Mouse (Mus musculus) bone marrow, adult 2 months (tissue): ENCODE measurements at regions not wholly inside any gene's neighbourhood (a gene's known extent, or its start where the extent isn't known, plus 50 kb on each side); places are given as distances from the start of the nearest gene placed in this dataset.

Experiments used
- H3K27ac ChIP-seq: fragments of 200-500 bp; 2 replicates; pipeline ENCODE4 v1.5.1; 2012; ENCODE audit warnings: low read depth, mild to moderate bottlenecking, control low read depth, inconsistent platforms, low read length; ENCODE audit not compliant: control insufficient read depth, poor library complexity, insufficient read depth
- H3K4me1 ChIP-seq: fragments of 200-500 bp; 2 replicates; pipeline ENCODE4 v1.6.1; 2011; ENCODE audit warnings: low read length; ENCODE audit not compliant: control insufficient read depth, insufficient read depth
- H3K4me3 ChIP-seq: fragments of 200-500 bp; replicated peaks from 2 replicates; pipeline ENCODE3; 2011; ENCODE audit warnings: mild to moderate bottlenecking, low read depth, low read length, control low read depth; ENCODE audit not compliant: control insufficient read depth
- CTCF ChIP-seq: fragments of 200-500 bp; IDR thresholded peaks from 2 replicates; pipeline ENCODE4 v1.5.1; 2011; ENCODE audit warnings: low read length, control low read depth; ENCODE audit not compliant: control insufficient read depth, insufficient read depth
- POLR2A ChIP-seq: fragments of 200-500 bp; IDR thresholded peaks from 2 replicates; pipeline ENCODE4 v1.6.1; 2011; ENCODE audit warnings: low read depth, mild to moderate bottlenecking, control low read depth, low read length, borderline replicate concordance; ENCODE audit not compliant: control insufficient read depth
- WGBS: fragments of 180-500 bp; shearing (Covaris S2); methylation state at CpG from one replicate; pipeline ENCODE4 v1.1.7; 2018; 5-methylcytosine and 5-hydroxymethylcytosine counted together

DNA sequence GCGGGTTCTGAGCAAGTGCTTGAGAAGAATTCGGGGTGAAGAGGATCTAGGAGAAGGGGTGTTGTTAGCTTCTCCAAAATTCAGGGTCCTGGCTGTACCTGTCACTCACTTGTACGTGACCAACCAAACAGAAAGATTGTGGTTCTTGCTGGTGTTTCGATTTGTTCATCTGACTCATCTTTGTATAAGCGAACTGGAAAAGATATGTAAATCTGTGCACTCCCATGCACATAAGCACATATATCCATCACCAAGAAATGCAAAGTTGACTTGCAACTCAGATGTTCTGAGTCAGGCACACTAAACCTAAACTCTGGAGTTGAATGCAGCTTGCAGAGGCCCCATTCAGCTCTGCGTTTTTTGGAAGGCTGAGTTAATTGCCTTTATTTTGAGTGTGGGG is 107.4 kb downstream of the Spata18 start:
- Histone ChIP-seq H3K4me1 (no peaks in the 10 kb centered on the region), H3K27ac (no peak overlapping the region), H3K4me3 (no peak overlapping the region)
- WGBS: 70% methylated on average over 6 of the region's 6 CpGs
- no peak for TF ChIP-seq CTCF
- no peak for TF ChIP-seq POLR2A

DNA sequence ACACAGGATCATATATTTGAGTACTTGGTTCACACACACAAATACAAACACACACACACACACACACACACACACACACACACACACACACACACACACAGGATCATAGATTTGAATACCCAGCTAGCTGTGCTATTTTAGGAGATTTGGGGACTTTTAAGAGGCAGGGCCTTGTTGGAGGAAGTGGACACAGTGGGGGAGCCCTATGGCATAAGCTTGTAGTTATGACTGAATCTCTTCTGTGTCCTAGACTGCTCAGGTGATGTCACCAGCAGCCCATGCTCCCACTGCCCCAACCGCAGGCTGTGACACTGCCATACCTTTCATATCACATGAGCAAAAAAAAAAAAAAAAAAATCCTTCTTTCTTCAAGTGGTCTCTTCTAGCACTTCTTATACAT is 110.1 kb downstream of the Spata18 start:
- no peaks in the 10 kb centered on the region for H3K4me1 ChIP-seq
- no peak overlapping the region for H3K4me3 ChIP-seq
- WGBS: 80% methylated on average over 1 of the region's 1 CpGs
- TF ChIP-seq POLR2A (no peak), CTCF (no peak)
- no peak overlapping the region for H3K27ac ChIP-seq

DNA sequence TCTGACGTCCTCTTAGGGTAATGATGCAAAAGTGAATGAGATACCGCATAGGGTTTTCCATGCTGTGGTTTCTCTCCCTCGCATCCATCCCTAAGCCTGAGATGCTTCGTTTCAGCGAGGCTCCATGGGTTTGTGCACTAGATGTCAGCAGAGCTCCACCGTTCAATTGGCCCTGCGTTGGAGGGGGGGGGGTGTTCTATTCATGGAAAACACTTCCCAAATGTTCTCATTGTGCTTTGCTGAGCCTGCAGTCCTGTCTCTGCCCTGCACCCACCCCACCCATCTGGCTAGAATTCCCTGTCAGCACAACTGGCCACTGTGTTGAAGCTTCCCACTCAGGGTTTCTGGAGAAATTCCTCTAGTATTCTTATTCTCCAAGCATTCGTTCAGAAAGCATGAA is 110.5 kb downstream of the Spata18 start:
- TF ChIP-seq POLR2A: no peak
- TF ChIP-seq CTCF: no peak
- 49% methylated on average over 8 of the region's 8 CpGs for WGBS
- no peaks in the 10 kb centered on the region for H3K4me1 ChIP-seq
- no peak overlapping the region for H3K27ac ChIP-seq
- no peak overlapping the region for H3K4me3 ChIP-seq

DNA sequence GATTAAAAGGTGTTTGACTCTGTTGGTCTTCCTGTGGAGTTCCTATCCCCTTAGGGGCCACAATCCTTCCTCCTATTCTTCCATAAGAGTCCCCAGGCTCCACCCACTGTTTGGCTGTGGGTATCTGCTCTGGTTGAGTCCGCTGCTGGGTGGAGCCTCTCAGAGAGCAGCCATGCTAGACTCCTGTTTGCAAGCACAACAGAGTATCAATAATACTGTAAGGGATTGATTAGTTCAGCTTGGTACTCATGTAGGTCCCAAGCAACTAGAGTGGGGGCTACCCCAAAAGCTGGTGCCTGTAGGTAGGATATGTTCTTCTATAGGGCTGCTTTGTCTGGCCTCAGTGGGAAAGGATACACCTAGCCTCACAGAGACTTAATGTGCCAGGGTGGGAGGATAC is 113.0 kb downstream of the Spata18 start:
- TF ChIP-seq POLR2A: no peak
- no peak for TF ChIP-seq CTCF
- WGBS: 73% methylated on average over 1 of the region's 1 CpGs
- H3K4me3 ChIP-seq: no peak overlapping the region

DNA sequence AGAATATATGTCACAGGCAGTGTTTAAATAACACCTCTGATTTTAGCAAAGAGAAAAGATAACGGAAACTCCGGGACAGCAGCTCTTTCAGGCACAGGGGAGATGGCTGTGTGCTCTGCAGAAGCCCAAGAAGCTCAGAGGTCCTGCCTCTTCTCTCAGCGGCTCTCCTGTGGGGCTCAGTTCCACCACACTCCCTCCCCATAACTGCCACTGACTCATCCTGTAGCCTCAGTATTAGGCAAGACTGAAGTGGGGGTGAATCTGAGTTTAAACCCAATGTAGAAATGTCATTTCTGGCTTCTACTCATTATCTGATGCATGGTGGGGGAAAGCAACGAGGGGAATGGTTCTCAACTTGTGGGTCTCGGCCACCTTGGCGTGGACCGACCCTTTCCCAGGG is 114.3 kb downstream of the Spata18 start:
- no peak overlapping the region for H3K27ac ChIP-seq
- TF ChIP-seq CTCF (no peak), POLR2A (no peak)
- no peak overlapping the region for H3K4me3 ChIP-seq
- whole genome bisulfite sequencing: 77% methylated on average over 7 of the region's 7 CpGs
- no peaks in the 10 kb centered on the region for H3K4me1 ChIP-seq

More for the DNA sequence above, 113.0 kb downstream of the Spata18 start:
- no peaks in the 10 kb centered on the region for H3K4me1 ChIP-seq
- H3K27ac ChIP-seq: no peak overlapping the region

DNA sequence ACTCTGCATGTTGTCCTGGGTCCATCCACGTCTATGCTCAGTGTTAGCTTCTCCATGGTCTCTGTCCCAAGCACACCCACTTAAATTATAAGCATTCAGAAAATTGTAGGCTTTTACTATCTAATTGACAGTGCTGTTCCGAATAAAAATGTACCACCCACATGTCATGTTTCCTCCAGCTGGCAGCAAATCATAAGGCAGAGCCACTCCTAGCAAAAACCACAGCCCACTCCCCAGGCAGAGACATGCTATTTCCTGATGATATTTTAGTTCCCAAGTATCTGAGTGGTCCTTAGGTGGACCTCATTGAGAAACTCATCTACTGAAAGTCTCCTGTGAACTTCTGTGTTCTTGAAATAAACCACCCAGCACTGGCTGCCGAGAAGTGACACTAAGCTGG is 117.1 kb downstream of the Spata18 start:
- Histone ChIP-seq H3K4me1 (no peaks in the 10 kb centered on the region), H3K27ac (no peak overlapping the region), H3K4me3 (no peak overlapping the region)
- WGBS: 53% methylated on average over 3 of the region's 3 CpGs
- TF ChIP-seq CTCF (no peak), POLR2A (no peak)

DNA sequence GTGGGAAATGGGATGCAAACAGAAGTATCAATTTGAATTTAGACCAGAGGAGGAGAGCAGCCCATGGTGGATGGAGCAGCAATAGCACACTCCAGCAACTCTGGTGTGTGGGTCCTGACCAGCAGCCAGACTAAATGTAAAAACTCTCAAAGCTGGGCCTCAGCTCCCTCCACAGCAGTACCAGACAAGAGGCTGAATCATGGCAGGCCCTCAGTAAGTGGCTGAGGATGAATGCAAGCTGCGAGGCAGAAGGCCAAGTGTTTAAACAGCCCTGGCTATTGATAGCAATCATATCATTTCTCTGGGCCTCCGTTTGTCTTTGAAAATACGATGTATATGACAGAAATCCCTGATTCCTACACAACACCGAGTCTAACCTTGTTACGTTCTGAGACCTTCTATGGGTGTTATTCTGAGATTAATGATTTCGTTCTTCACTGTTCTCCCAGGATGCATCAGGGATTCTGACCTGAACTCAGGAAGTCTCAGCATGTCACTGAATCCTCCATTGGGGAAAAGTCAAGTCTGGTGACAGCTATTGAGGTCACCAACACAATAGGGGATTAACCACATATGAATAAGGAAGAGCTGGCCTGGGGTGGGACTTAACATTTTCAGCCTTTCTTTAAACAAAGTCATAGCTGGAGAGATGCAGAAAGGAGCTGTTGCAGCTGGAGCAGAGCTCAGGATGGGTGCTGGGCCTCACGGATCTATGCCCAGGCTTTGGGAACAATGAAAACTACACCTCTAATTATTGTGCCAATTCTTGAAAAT is 124.8 kb downstream of the Spata18 start:
- 83% methylated on average over 7 of the region's 7 CpGs for WGBS
- Histone ChIP-seq H3K4me1 (no peaks in the 10 kb centered on the region), H3K4me3 (no peak overlapping the region), H3K27ac (no peak overlapping the region)
- TF ChIP-seq CTCF: no peak
- TF ChIP-seq POLR2A: no peak

DNA sequence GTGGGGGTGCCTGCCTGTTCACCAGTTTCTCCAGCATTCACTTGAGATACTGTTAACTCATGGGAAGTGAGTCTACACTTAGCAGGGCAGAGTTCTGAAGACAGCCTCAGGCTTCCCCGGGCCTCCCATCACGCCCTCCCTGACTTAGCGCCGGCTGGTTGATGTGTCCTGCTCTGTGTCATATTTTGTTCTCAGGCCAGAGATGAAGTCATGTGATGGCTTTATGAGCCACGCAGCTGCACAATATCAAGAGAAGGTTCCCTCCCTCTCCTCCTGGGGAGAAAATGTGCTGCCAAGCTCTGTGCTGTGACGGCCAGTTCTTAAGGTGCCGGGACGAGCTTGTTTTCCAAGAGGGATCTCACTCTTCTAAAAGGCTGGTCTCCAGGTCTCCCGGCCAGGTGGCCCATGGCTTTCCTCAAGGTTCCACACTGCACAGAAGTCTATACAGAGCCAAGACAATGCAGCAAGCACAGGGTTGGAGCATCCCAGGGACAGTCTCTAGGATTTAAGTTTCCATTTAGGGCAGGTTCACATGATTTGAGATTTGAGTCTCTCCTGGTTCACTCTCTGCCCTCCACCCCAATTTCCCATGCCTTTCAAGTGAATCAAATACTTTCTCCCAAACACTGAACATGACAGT is 126.2 kb downstream of the Spata18 start:
- Histone ChIP-seq H3K4me3 (no peak overlapping the region), H3K4me1 (no peaks in the 10 kb centered on the region), H3K27ac (no peak overlapping the region)
- 85% methylated on average over 9 of the region's 9 CpGs for WGBS
- no peak for TF ChIP-seq CTCF
- no peak for TF ChIP-seq POLR2A
